Mouse (Mus musculus) naive thymus-derived CD4-positive, alpha-beta T cell, adult 2 months (primary cell): ENCODE data around the gene Car8.
"Not testable (repeated sequence)": the region's sequence is repeated elsewhere in the genome, so short reads cannot be mapped to it uniquely, and the experiment has no call there.

Experiments
- DNase-seq: peaks from one replicate; pipeline ENCODE4 v3.0.0-alpha.2; 2011; ENCODE audit warnings: low read depth

The Car8 gene

GRCm38 (mm10) chr4:8203367-8203766, 35.5 kb downstream of the Car8 start:
- no peak for DNase-seq

GRCm38 (mm10) chr4:8201631-8202030, 37.2 kb downstream of the Car8 start:
- no peak for DNase-seq

GRCm38 (mm10) chr4:8200081-8200480, 38.8 kb downstream of the Car8 start:
- no peak for DNase-seq

GRCm38 (mm10) chr4:8198033-8198432, 40.8 kb downstream of the Car8 start:
- DNase-seq: no peak

GRCm38 (mm10) chr4:8190441-8190840, 48.4 kb downstream of the Car8 start:
- peak; percentile 1 for DNase-seq

GRCm38 (mm10) chr4:8186921-8187687, 51.7 kb downstream of the Car8 start:
- no peak for DNase-seq

- no peak for DNase-seq
These were observed 58.3 kb downstream of the Car8 start for GRCm38 (mm10) chr4:8180576-8180975.

- no peak for DNase-seq
These were observed 84.1 kb downstream of the Car8 start for GRCm38 (mm10) chr4:8154589-8155198.

- not testable (repeated sequence) for DNase-seq
These were observed 84.9 kb downstream of the Car8 start for GRCm38 (mm10) chr4:8153926-8154325.

GRCm38 (mm10) chr4:8137403-8137802, 101.4 kb downstream of the Car8 start:
- DNase-seq: no peak

GRCm38 (mm10) chr4:8132024-8132423, 106.8 kb downstream of the Car8 start:
- no peak for DNase-seq

GRCm38 (mm10) chr4:8113558-8113957, 125.3 kb downstream of the Car8 start:
- no peak for DNase-seq

GRCm38 (mm10) chr4:8111891-8112290, 127.0 kb downstream of the Car8 start:
- DNase-seq: no peak

GRCm38 (mm10) chr4:8109906-8110567, 128.8 kb downstream of the Car8 start:
- DNase-seq: no peak

GRCm38 (mm10) chr4:8101466-8101865, 137.4 kb downstream of the Car8 start:
- DNase-seq: no peak

GRCm38 (mm10) chr4:8098084-8098483, 140.8 kb downstream of the Car8 start:
- DNase-seq: no peak

- DNase-seq: no peak
These were observed 141.2 kb downstream of the Car8 start for GRCm38 (mm10) chr4:8097683-8098082.

GRCm38 (mm10) chr4:8093566-8093965, 145.3 kb downstream of the Car8 start:
- DNase-seq: not testable (repeated sequence)
